Mouse (Mus musculus) thymus, postnatal 14 days (tissue): Measurements from ENCODE around the gene Lrp5.
A peak's percentile ranks its signal among the peaks of the same experiment; 100 is the strongest.

ENCODE experiments used
- DNase-seq: peaks from one replicate; pipeline ENCODE4 v3.0.0; 2021

Lrp5 gene

DNA sequence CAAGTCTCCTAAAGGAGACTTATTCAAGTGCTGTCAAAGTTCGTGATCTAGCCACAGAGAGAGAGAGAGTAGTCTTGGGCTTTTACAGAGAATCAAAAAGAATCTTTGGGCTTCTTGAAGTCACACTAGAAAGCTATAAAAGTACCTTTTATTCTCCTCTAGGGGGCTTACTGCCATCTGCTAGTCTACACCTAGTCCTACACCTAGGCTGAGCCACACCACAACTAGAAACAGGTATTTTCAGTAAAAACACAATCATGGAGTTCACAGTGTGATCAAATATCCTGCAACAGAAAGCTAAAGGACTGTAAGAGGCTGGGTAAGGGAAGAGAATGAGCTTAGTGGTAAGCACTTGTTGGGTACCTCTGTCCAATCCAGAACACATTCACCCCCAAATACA lies 138.1 kb downstream of the Lrp5 start:
- no peak for DNase-seq

GRCm38 (mm10) chr19:3544995-3545394 lies 141.4 kb downstream of the Lrp5 start:
- no peak for DNase-seq

GRCm38 (mm10) chr19:3542591-3542990 lies 143.8 kb downstream of the Lrp5 start:
- DNase-seq = no peak

- no peak for DNase-seq
Observed at GRCm38 (mm10) chr19:3540997-3541396, 145.4 kb downstream of the Lrp5 start.

- no peak for DNase-seq
Observed at GRCm38 (mm10) chr19:3540254-3540653, 146.1 kb downstream of the Lrp5 start.

GRCm38 (mm10) chr19:3539456-3539855 lies 146.9 kb downstream of the Lrp5 start:
- DNase-seq = no peak

- no peak for DNase-seq
Observed at GRCm38 (mm10) chr19:3537658-3538057, 148.7 kb downstream of the Lrp5 start.

GRCm38 (mm10) chr19:3534945-3535344 lies 151.4 kb downstream of the Lrp5 start:
- peak; percentile 23 for DNase-seq
